Mouse (Mus musculus): ENCODE data around the gene Adamtsl2.

DNA sequence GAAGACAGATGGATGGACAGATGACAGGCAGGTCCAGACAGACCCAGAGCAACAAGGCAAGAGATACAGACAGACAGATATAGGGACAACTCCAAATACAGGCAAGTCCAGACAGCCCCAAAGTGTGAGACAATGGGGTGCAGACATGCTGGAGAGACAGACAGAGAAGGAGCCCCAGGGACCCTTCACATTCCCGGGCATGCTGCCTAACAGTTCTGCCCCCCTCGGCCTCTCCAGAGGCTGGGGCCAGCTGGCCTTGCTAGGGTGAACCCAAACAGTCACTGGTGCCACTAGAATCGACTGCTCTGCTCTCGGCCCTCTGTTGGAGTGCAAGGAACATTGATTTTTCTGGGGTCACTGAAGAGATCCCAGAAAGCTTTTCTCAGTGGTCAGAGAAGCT lies 39.3 kb downstream of the Adamtsl2 start:
- TF ChIP-seq CTCF (IDR thresholded peaks at IDR 0.05; ENCODE audit: control insufficient read depth, insufficient read depth, low read length) (no peak), POLR2A (IDR thresholded peaks at IDR 0.05; ENCODE audit: borderline replicate concordance, control insufficient read depth, low read depth, low read length) (no peak)

Measured in bone marrow, adult 2 months (tissue).